Mouse (Mus musculus) myocyte (in vitro differentiated cells): ENCODE measurements around the gene Rptor. TPM values are rescaled to one million over a fixed set of nuclear protein-coding genes. Genes with fewer than 3 reads are reported as not detected.

Experiments
- H3K27me3 ChIP-seq: one replicate; pipeline ENCODE4 v1.6.1; 2011; ENCODE audit not compliant: control insufficient read depth, insufficient read depth, insufficient read length
- H3K36me3 ChIP-seq: one replicate; pipeline ENCODE4 v1.6.1; 2011; ENCODE audit not compliant: control insufficient read depth, insufficient read depth
- H3K4me2 ChIP-seq: one replicate; pipeline ENCODE4 v1.6.1; 2011; ENCODE audit warnings: low read depth, control low read depth
- H3K4me3 ChIP-seq: one replicate; pipeline ENCODE4 v1.5.1; 2011; ENCODE audit warnings: mild to moderate bottlenecking, control low read depth, moderate library complexity
- H3K79me2 ChIP-seq: one replicate; pipeline ENCODE4 v1.6.1; 2011; ENCODE audit not compliant: control insufficient read depth, insufficient read depth
- H3ac ChIP-seq: one replicate; pipeline ENCODE4 v1.6.1; 2011; ENCODE audit not compliant: control insufficient read depth, insufficient read length
- CEBPB ChIP-seq: IDR thresholded peaks from 2 replicates; pipeline ENCODE4 v1.6.1; 2011; ENCODE audit warnings: mild to moderate bottlenecking, moderate library complexity; ENCODE audit not compliant: poor library complexity, insufficient read depth, severe bottlenecking
- E2F4 ChIP-seq: IDR thresholded peaks from one replicate; pipeline ENCODE4 v1.6.1; 2011; ENCODE audit warnings: mild to moderate bottlenecking, control low read depth, moderate library complexity; ENCODE audit not compliant: insufficient read depth
- MAX ChIP-seq: IDR thresholded peaks from one replicate; pipeline ENCODE4 v1.6.1; 2011; ENCODE audit warnings: low read depth, mild to moderate bottlenecking, control low read depth
- MYOD1 ChIP-seq, 3 experiments: IDR thresholded peaks; one replicate each; pipeline ENCODE4 v1.6.1; 2011; ENCODE audit warnings: control low read depth in 2 of 3, low read depth in 2 of 3, mild to moderate bottlenecking in 2 of 3, moderate library complexity in 1 of 3; ENCODE audit not compliant: insufficient read length in 2 of 3, control insufficient read depth in 1 of 3
- MYOG ChIP-seq, 3 experiments: IDR thresholded peaks; one replicate each; pipeline ENCODE4 v1.6.1; 2011; ENCODE audit warnings: control low read depth in 2 of 3, low read depth in 2 of 3, mild to moderate bottlenecking in 2 of 3; ENCODE audit not compliant: insufficient read length in 2 of 3, control insufficient read depth in 1 of 3, insufficient read depth in 1 of 3
- POLR2A ChIP-seq: IDR thresholded peaks from one replicate; pipeline ENCODE4 v1.6.1; 2011; ENCODE audit warnings: low read depth, mild to moderate bottlenecking, control low read depth, moderate library complexity; ENCODE audit not compliant: insufficient read length
- POLR2AphosphoS2 ChIP-seq: IDR thresholded peaks from one replicate; pipeline ENCODE4 v1.6.1; 2011; ENCODE audit warnings: low read depth, control low read depth; ENCODE audit not compliant: insufficient read length
- REST ChIP-seq: IDR thresholded peaks from one replicate; pipeline ENCODE4 v1.6.1; 2011; ENCODE audit warnings: mild to moderate bottlenecking, control low read depth, moderate library complexity; ENCODE audit not compliant: insufficient read depth, insufficient read length
- SRF ChIP-seq: IDR thresholded peaks from one replicate; pipeline ENCODE4 v1.6.1; 2011; ENCODE audit warnings: low read depth; ENCODE audit not compliant: control insufficient read depth, insufficient read length
- TCF12 ChIP-seq: IDR thresholded peaks from one replicate; pipeline ENCODE4 v1.6.1; 2011; ENCODE audit warnings: mild to moderate bottlenecking, control low read depth; ENCODE audit not compliant: poor library complexity, insufficient read depth, severe bottlenecking
- TCF3 ChIP-seq: IDR thresholded peaks from one replicate; pipeline ENCODE4 v1.6.1; 2011; ENCODE audit warnings: low read depth, control low read depth; ENCODE audit not compliant: insufficient read length
- USF1 ChIP-seq: IDR thresholded peaks from one replicate; pipeline ENCODE4 v1.6.1; 2011; ENCODE audit warnings: low read depth, mild to moderate bottlenecking, control low read depth, moderate library complexity
- polyA plus RNA-seq: library from polyadenylated mRNA; unstranded; fragments of >200 nt; fragmentation: generic; extraction: Trizol; gene quantifications from one replicate; pipeline ENCODE4 v1.2.1, GENCODE M21; 2012; ENCODE audit warnings: missing spikeins

Gene Rptor
- polyA plus RNA-seq, 1 experiment, result 59.5 TPM

GRCm38 (mm10) chr11:119862523-119863299 lies 260.0 kb downstream of the Rptor start:
- Histone ChIP-seq H3K27me3 (no peaks in the 10 kb centered on the region), H3ac (no peak overlapping the region), H3K4me2 (peak overlapping the region; percentile 46), H3K36me3 (peaks cover 21% of the 10 kb centered on the region), H3K79me2 (no peaks in the 10 kb centered on the region), H3K4me3 (no peak overlapping the region)
- TF ChIP-seq SRF (peak; percentile 19), MYOD1 (IDR thresholded peaks at IDR 0.05; ENCODE audit: control insufficient read depth in 1 of 3, insufficient read length in 2 of 3, low read depth in 2 of 3) (peak; percentile 57 to 64 (median 59)), MYOG (IDR thresholded peaks at IDR 0.05; ENCODE audit: control insufficient read depth in 1 of 3, insufficient read depth in 1 of 3, insufficient read length in 2 of 3, low read depth in 2 of 3) (peak in 2 of 3 experiments; percentile 59 to 70), MAX (no peak)

DNA sequence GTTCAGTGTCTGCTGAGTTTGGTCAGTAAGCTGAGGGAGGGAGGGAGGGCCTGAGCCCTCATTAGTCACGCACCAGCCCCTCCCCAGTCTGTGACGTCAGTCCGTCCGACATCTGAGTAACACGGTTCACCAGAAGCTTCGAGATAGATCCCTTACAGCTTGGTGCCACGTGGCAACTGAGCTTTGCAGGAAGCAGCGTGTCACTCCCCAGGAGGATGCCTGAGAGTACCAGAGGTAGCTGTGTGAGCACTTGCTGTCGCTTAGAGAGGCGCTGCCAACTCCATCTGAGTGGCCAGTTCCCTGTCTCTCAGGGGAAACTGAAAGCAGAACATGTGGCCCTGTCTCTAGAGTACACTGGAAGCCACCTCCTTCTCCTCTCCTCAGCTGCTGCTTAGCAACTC lies 260.7 kb downstream of the Rptor start:
- TF ChIP-seq POLR2A (peak; percentile 53), E2F4 (no peak), CEBPB (no peak), MAX (peak; percentile 86), TCF3 (no peak), POLR2AphosphoS2 (peak; percentile 35), REST (no peak), USF1 (peak; percentile 60)
- peak overlapping the region; percentile 46 for H3K4me2 ChIP-seq
- peaks cover 24% of the 10 kb centered on the region for H3K36me3 ChIP-seq

GRCm38 (mm10) chr11:119866837-119867236 lies 264.1 kb downstream of the Rptor start:
- no peak for TF ChIP-seq TCF12
- TF ChIP-seq CEBPB, result no peak
- TF ChIP-seq MYOG (IDR thresholded peaks at IDR 0.05; ENCODE audit: control insufficient read depth in 1 of 3, insufficient read depth in 1 of 3, insufficient read length in 2 of 3, low read depth in 2 of 3), result no peak
- TF ChIP-seq USF1, result no peak
- TF ChIP-seq MYOD1 (IDR thresholded peaks at IDR 0.05; ENCODE audit: control insufficient read depth in 1 of 3, insufficient read length in 2 of 3, low read depth in 2 of 3), result no peak
- no peak for TF ChIP-seq POLR2AphosphoS2
- no peak for TF ChIP-seq TCF3
- TF ChIP-seq REST, result no peak
- TF ChIP-seq E2F4, result no peak
- no peak for TF ChIP-seq MAX
- no peak for TF ChIP-seq SRF
- TF ChIP-seq POLR2A, result no peak
- H3ac ChIP-seq, result no peak overlapping the region
- H3K4me2 ChIP-seq, result no peak overlapping the region
- H3K79me2 ChIP-seq, result no peaks in the 10 kb centered on the region
- H3K27me3 ChIP-seq, result no peaks in the 10 kb centered on the region
- H3K4me3 ChIP-seq, result no peak overlapping the region
- H3K36me3 ChIP-seq, result peaks cover 33% of the 10 kb centered on the region

More for the DNA sequence above, 260.7 kb downstream of the Rptor start:
- no peaks in the 10 kb centered on the region for H3K27me3 ChIP-seq
- H3ac ChIP-seq, result peak overlapping the region; percentile 12
- no peaks in the 10 kb centered on the region for H3K79me2 ChIP-seq
- H3K4me3 ChIP-seq, result no peak overlapping the region

GRCm38 (mm10) chr11:119868138-119868537 lies 265.4 kb downstream of the Rptor start:
- Histone ChIP-seq H3K27me3 (no peaks in the 10 kb centered on the region), H3K36me3 (peaks cover 43% of the 10 kb centered on the region), H3K79me2 (no peaks in the 10 kb centered on the region), H3K4me3 (no peak overlapping the region), H3K4me2 (no peak overlapping the region), H3ac (no peak overlapping the region)
- TF ChIP-seq MYOG (IDR thresholded peaks at IDR 0.05; ENCODE audit: control insufficient read depth in 1 of 3, insufficient read depth in 1 of 3, insufficient read length in 2 of 3, low read depth in 2 of 3) (peak in 1 of 3 experiments; percentile 24), TCF12 (no peak), MYOD1 (IDR thresholded peaks at IDR 0.05; ENCODE audit: control insufficient read depth in 1 of 3, insufficient read length in 2 of 3, low read depth in 2 of 3) (peak in 2 of 3 experiments; percentile 30 to 62)

- TF ChIP-seq CEBPB (no peak), REST (no peak), MYOG (IDR thresholded peaks at IDR 0.05; ENCODE audit: control insufficient read depth in 1 of 3, insufficient read depth in 1 of 3, insufficient read length in 2 of 3, low read depth in 2 of 3) (no peak), POLR2AphosphoS2 (no peak), USF1 (no peak), TCF12 (no peak), MAX (no peak), MYOD1 (IDR thresholded peaks at IDR 0.05; ENCODE audit: control insufficient read depth in 1 of 3, insufficient read length in 2 of 3, low read depth in 2 of 3) (no peak), TCF3 (no peak)
- no peak overlapping the region for H3K4me3 ChIP-seq
- H3K36me3 ChIP-seq, result peaks cover 43% of the 10 kb centered on the region
- no peak overlapping the region for H3ac ChIP-seq
- no peak overlapping the region for H3K4me2 ChIP-seq
- no peaks in the 10 kb centered on the region for H3K79me2 ChIP-seq
- H3K27me3 ChIP-seq, result no peaks in the 10 kb centered on the region
Measured at GRCm38 (mm10) chr11:119868556-119868955, 265.9 kb downstream of the Rptor start.
